Mouse (Mus musculus) heart, adult 2 months (tissue): ENCODE results near the gene Sf3a3. TPM values are rescaled to one million over a fixed set of nuclear protein-coding genes. Genes with fewer than 3 reads are reported as not detected.
A peak's percentile ranks its signal among the peaks of the same experiment; 100 is the strongest.
"Not testable (repeated sequence)": the region's sequence is repeated elsewhere in the genome, so short reads cannot be mapped to it uniquely, and the experiment has no call there.

Experiments
- DNase-seq, 2 experiments: peaks; one replicate each; pipeline ENCODE4 v3.0.0; 2021
- H3K27ac ChIP-seq: fragments of 200-600 bp; 2 replicates; pipeline ENCODE4 v1.8.1; 2022
- H3K27me3 ChIP-seq: fragments of 200-500 bp; 2 replicates; pipeline ENCODE4 v1.6.1; 2012; ENCODE audit warnings: mild to moderate bottlenecking, low read length, inconsistent platforms, mixed read lengths; ENCODE audit not compliant: control insufficient read depth, insufficient read depth
- H3K36me3 ChIP-seq: fragments of 200-500 bp; 2 replicates; pipeline ENCODE4 v1.6.1; 2012; ENCODE audit warnings: low read length, inconsistent platforms; ENCODE audit not compliant: control insufficient read depth, insufficient read depth
- H3K4me1 ChIP-seq: fragments of 200-500 bp; 2 replicates; pipeline ENCODE4 v1.6.1; 2011; ENCODE audit warnings: low read length; ENCODE audit not compliant: control insufficient read depth, insufficient read depth
- H3K4me3 ChIP-seq: fragments of 200-600 bp; 2 replicates; pipeline ENCODE4 v1.8.1; 2022
- H3K79me2 ChIP-seq: fragments of 200-500 bp; replicated peaks from 2 replicates; pipeline ENCODE4 v1.6.1; 2012; ENCODE audit warnings: mild to moderate bottlenecking, inconsistent platforms, low read length, moderate library complexity, mixed read lengths; ENCODE audit not compliant: control insufficient read depth, insufficient read depth
- H3K9ac ChIP-seq: fragments of 200-500 bp; 2 replicates; pipeline ENCODE4 v1.6.1; 2012; ENCODE audit warnings: low read depth, mild to moderate bottlenecking, control low read depth, inconsistent platforms, low read length, mixed read lengths
- CTCF ChIP-seq: fragments of 200-600 bp; IDR thresholded peaks from 2 replicates; pipeline ENCODE4 v1.8.1; 2022; ENCODE audit warnings: antibody characterized with exemption, mild to moderate bottlenecking, moderate library complexity
- EP300 ChIP-seq: fragments of 200-500 bp; IDR thresholded peaks from 2 replicates; pipeline ENCODE4 v1.6.1; 2011; ENCODE audit warnings: low read depth, low read length, control low read depth; ENCODE audit not compliant: insufficient read depth
- POLR2A ChIP-seq: fragments of 200-500 bp; IDR thresholded peaks from 2 replicates; pipeline ENCODE4 v1.6.1; 2011; ENCODE audit warnings: mild to moderate bottlenecking, low read depth, low read length, control low read depth; ENCODE audit not compliant: insufficient read depth
- WGBS: fragments of 180-500 bp; shearing (Covaris S2); methylation state at CpG from one replicate; pipeline ENCODE4 v1.1.7; 2018; 5-methylcytosine and 5-hydroxymethylcytosine counted together
- intact Hi-C: fragments of 180-260 bp; cut with DNase I; formaldehyde crosslinking; loops from one replicate; pipeline ENCODE4 v1.15.1; 2025
- polyA plus RNA-seq: library from polyadenylated mRNA; depleted of rRNA; stranded (reverse); fragments of >200 nt; gene quantifications from 2 replicates; pipeline ENCODE4 v1.2.3, GENCODE M21; 2012
- total RNA-seq, 2 experiments: library from RNA; stranded (reverse); gene quantifications; 2 replicates each; pipeline ENCODE4 v1.2.3; 2021

The Sf3a3 gene
- total and polyA plus RNA-seq, 3 experiments: 7.7 to 19.4 (median 18.0) TPM

GRCm38 (mm10) chr4:124710776-124711291 is 3.7 kb upstream of the Sf3a3 start:
- Histone ChIP-seq H3K4me1 (peaks cover 9% of the 10 kb centered on the region), H3K36me3 (peaks cover 4% of the 10 kb centered on the region), H3K79me2 (0 out of 2 replicates have a peak, but pooled peaks cover 1% of the 10 kb centered on the region), H3K4me3 (no peak overlapping the region), H3K27ac (no peak overlapping the region), H3K27me3 (no peaks in the 10 kb centered on the region), H3K9ac (no peak overlapping the region)
- TF ChIP-seq POLR2A (no peak), CTCF (peak; percentile 83)
- peak; percentile 35 to 37 for DNase-seq
- intact Hi-C loops: loop anchor here (2.0 to 5.0 kb wide), 2 partner anchors 28 to 91 kb away; partner anchors contain the start of gene Mtf1
- 2% methylated on average over 5 of the region's 5 CpGs for WGBS

DNA sequence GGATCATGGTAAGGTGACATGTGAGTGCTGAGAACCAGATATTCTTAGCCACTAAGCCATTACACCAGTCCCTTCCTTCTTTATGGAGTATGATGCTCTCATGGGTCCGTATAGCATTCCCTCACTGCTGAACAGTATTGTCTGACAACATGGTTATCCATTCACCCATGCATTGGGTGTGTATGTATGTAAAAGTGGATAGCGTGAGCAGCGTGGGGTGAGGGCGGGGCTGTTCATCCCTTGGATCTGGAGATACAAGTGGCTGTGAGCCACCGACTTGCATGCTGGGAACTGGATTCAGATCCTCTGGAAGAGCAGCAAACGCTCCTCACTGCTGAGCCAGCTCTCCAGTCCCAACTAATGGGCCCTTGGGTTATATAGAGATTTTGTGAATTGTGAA is 2.0 kb upstream of the Sf3a3 start:
- WGBS: 73% methylated on average over 6 of the region's 6 CpGs
- Histone ChIP-seq H3K36me3 (peaks cover 4% of the 10 kb centered on the region), H3K27ac (no peak overlapping the region), H3K79me2 (0 out of 2 replicates have a peak, but pooled peaks cover 1% of the 10 kb centered on the region), H3K4me1 (peaks cover 10% of the 10 kb centered on the region), H3K27me3 (no peaks in the 10 kb centered on the region), H3K4me3 (no peak overlapping the region), H3K9ac (no peak overlapping the region)
- TF ChIP-seq EP300 (no peak), POLR2A (no peak), CTCF (no peak)
- intact Hi-C loops: loop anchor here (5.0 kb wide), 1 partner anchor 90 kb away; the partner anchor contains the start of gene Mtf1
- DNase-seq: no peak

DNA sequence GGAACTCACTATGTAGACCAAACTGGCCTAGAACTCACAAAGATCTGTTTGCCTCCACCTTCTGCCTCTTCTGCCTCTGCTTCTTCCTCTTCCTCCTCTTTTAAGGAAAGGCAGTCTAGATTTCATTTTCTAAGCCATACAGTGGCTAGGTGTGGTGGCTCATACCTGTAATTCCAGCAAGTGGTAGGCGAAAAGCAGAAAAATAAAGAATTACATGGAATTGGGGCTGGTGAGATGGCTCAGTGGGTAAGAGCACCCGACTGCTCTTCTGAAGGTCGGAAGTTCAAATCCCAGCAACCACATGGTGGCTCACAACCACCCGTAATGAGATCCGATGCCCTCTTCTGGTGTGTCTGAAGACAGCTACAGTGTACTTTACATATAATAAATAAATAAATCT is 726 bp upstream of the Sf3a3 start:
- H3K27ac ChIP-seq: peak overlapping the region; percentile 79
- not testable (repeated sequence) for DNase-seq, H3K4me1 ChIP-seq, H3K4me3 ChIP-seq, H3K9ac ChIP-seq, H3K36me3 ChIP-seq, H3K27me3 ChIP-seq, H3K79me2 ChIP-seq
- intact Hi-C loops: loop anchor here (1.0 to 5.0 kb wide), 3 partner anchors 21 to 136 kb away; partner anchors contain the start of genes Mtf1, Utp11 and Yrdc
- WGBS: 69% methylated on average over 5 of the region's 5 CpGs

DNA sequence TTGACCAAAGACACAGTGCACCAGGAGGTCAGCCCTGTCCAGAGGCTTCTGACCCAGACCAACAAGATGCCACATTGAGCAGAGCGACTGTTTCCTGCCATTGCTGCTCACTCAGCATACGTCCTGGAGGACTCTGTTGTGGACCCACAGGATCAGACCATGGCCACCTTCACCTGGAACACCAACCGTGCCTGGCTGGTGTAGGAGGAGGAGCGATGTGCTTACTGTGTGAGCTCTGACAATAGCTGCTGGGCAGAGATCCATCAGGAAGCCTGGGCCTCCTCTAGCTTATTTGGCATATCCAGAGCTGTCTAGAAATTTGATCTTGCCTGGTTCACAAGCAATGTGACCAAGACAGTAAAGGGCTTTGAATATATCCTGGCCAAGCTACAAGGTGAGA is 4.5 kb downstream of the Sf3a3 start:
- intact Hi-C loops: no loop called here
- TF ChIP-seq EP300 (no peak), CTCF (no peak), POLR2A (no peak)
- H3K9ac ChIP-seq: no peak overlapping the region
- 0 out of 2 replicates have a peak, but pooled peaks cover 1% of the 10 kb centered on the region for H3K79me2 ChIP-seq
- H3K4me3 ChIP-seq: no peak overlapping the region
- DNase-seq: no peak
- no peaks in the 10 kb centered on the region for H3K27me3 ChIP-seq
- 90% methylated on average over 4 of the region's 4 CpGs for WGBS
- H3K36me3 ChIP-seq: peaks cover 4% of the 10 kb centered on the region
- H3K27ac ChIP-seq: no peak overlapping the region
- H3K4me1 ChIP-seq: peaks cover 6% of the 10 kb centered on the region

GRCm38 (mm10) chr4:124726121-124726520 is 11.5 kb downstream of the Sf3a3 start:
- Histone ChIP-seq H3K79me2 (no peaks in the 10 kb centered on the region), H3K27me3 (no peaks in the 10 kb centered on the region), H3K9ac (no peak overlapping the region), H3K27ac (no peak overlapping the region), H3K36me3 (no peaks in the 10 kb centered on the region), H3K4me1 (no peaks in the 10 kb centered on the region), H3K4me3 (no peak overlapping the region)
- TF ChIP-seq POLR2A: no peak
- no peak for TF ChIP-seq CTCF
- no peak for TF ChIP-seq EP300
- intact Hi-C loops: no loop called here
- no peak for DNase-seq
- WGBS: 74% methylated on average over 6 of the region's 6 CpGs

DNA sequence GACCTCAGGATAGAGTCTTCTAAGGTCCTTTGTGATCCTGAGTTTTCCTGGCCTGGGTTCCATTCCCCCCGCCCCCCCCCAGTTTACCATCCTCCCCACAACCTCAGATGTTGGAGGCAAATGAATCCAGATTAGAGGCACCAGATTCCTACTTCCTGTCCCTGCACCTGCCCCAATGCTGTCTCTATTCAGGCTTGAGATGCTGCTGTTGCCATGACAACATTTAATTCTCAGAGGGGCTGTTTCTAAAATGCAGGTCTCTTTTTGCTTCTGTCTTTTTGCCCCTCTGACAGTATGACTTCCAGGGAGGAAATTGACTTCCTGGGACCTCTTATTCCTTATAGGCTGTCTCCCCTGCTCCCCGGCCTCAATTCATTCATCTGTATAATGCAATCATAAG is 22.4 kb downstream of the Sf3a3 start:
- no peak overlapping the region for H3K9ac ChIP-seq
- H3K4me1 ChIP-seq: no peaks in the 10 kb centered on the region; the same call in 1 of the 2 replicates
- intact Hi-C loops: no loop called here
- TF ChIP-seq CTCF (no peak), POLR2A (no peak)
- WGBS: 78% methylated on average over 2 of the region's 2 CpGs
- H3K79me2 ChIP-seq: no peaks in the 10 kb centered on the region
- H3K36me3 ChIP-seq: no peaks in the 10 kb centered on the region
- no peak for DNase-seq
- no peak overlapping the region for H3K4me3 ChIP-seq
- no peak overlapping the region for H3K27ac ChIP-seq
- no peaks in the 10 kb centered on the region for H3K27me3 ChIP-seq

DNA sequence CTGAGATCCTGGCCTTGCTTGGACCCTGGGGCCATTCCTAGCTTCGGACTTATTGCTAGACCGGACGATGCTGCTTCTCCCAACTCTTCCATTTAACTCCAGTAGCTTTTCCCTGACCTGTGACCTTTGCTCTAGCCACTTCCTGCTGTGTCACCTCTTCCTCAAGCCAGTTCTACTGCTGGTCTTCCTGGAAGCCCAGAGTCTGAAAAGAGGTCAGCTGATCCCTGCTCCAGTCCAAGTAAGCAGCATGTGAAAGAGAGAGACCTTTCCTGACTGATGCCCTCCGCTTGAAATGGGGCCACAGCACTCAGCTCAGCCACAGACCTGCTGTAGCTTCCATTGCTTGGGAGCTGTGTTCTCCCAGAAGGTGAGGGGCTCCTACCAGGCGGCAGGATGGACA is 22.9 kb downstream of the Sf3a3 start:
- H3K9ac ChIP-seq: no peak overlapping the region
- no peaks in the 10 kb centered on the region for H3K36me3 ChIP-seq
- WGBS: 61% methylated on average over 5 of the region's 5 CpGs
- DNase-seq: no peak
- intact Hi-C loops: no loop called here
- H3K27ac ChIP-seq: no peak overlapping the region
- H3K4me1 ChIP-seq: peaks cover 2% of the 10 kb centered on the region; the same call in 1 of the 2 replicates
- H3K4me3 ChIP-seq: no peak overlapping the region
- TF ChIP-seq CTCF (no peak), POLR2A (no peak), EP300 (no peak)
- H3K27me3 ChIP-seq: no peaks in the 10 kb centered on the region
- no peaks in the 10 kb centered on the region for H3K79me2 ChIP-seq
